Mouse (Mus musculus) cerebellum, adult 2 months (tissue): ENCODE data around the gene Psmb5. TPM values are rescaled to one million over a fixed set of nuclear protein-coding genes. Genes with fewer than 3 reads are reported as not detected.

Experiments
- DNase-seq, 2 experiments: peaks; one replicate each; pipeline ENCODE4 v3.0.0; 2021
- H3K27ac ChIP-seq: fragments of 200-500 bp; 2 replicates; pipeline ENCODE4 v1.5.1; 2012; ENCODE audit warnings: low read length, control low read depth, inconsistent platforms; ENCODE audit not compliant: insufficient read depth
- H3K27me3 ChIP-seq: fragments of 200-500 bp; 2 replicates; pipeline ENCODE4 v1.6.1; 2012; ENCODE audit warnings: inconsistent platforms, mild to moderate bottlenecking, low read length, moderate library complexity; ENCODE audit not compliant: control insufficient read depth, insufficient read depth
- H3K4me1 ChIP-seq: fragments of 200-500 bp; 2 replicates; pipeline ENCODE4 v1.6.1; 2011; ENCODE audit warnings: low read length; ENCODE audit not compliant: control insufficient read depth, insufficient read depth
- H3K4me3 ChIP-seq: fragments of 200-500 bp; replicated peaks from 2 replicates; pipeline ENCODE3; 2011; ENCODE audit warnings: mild to moderate bottlenecking, low read depth, low read length, control low read depth; ENCODE audit not compliant: insufficient read depth
- CTCF ChIP-seq: fragments of 200-500 bp; IDR thresholded peaks from 2 replicates; pipeline ENCODE4 v1.5.1; 2011; ENCODE audit warnings: low read depth, mild to moderate bottlenecking, control low read depth, low read length, moderate library complexity, borderline replicate concordance; ENCODE audit not compliant: insufficient read depth
- POLR2A ChIP-seq: fragments of 200-500 bp; IDR thresholded peaks from 2 replicates; pipeline ENCODE4 v1.6.1; 2011; ENCODE audit warnings: low read length, control low read depth, borderline replicate concordance; ENCODE audit not compliant: insufficient read depth
- WGBS: fragments of 180-500 bp; shearing (Covaris S2); methylation state at CpG from one replicate; pipeline ENCODE4 v1.1.7; 2018; 5-methylcytosine and 5-hydroxymethylcytosine counted together
- polyA plus RNA-seq: library from polyadenylated mRNA; depleted of rRNA; stranded (reverse); fragments of >200 nt; gene quantifications from 2 replicates; pipeline ENCODE4 v1.2.3, GENCODE M21; 2012

Gene Psmb5
- polyA plus RNA-seq, 1 experiment, result 221 TPM

DNA sequence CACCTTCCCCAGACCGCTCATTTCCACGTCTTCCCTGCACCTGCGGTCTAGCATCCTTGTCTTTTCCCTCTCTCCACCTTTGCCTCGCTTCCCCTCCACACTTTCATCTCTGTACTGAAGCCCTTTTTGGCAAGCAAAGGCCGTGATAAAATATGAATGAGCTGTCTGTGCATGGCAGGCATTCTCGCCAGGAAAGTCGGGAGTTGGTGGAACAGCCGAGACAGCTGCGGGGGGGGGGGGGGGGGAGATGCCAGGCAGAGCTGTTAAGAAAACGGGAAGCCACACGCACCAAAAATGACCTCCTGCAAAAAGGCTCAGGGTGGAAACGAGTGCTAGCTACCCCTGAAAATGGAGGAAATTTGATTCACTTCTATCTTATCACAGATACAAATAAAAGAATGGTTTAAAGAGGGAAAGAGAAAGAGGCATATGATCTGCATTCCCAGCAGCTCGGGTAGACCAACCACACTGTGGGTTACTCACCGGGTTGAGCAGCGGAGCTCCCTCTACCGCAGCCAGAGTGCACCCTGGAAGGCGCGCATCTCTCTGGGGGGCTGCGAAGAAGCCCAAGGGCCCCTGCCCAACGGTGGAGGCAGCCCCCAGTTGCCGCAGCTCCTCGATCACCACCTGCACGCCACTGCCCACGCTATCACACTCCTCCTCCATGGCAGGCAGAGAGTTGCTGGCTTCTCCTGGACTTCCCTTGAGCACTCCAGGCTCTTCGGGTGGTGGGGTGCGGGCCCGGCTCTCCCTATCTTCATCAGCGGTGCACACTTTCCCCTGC, 23.0 kb downstream of the Psmb5 start:
- Histone ChIP-seq H3K4me3 (no peak overlapping the region), H3K4me1 (no peaks in the 10 kb centered on the region; the same call in 1 of the 2 replicates), H3K27me3 (no peaks in the 10 kb centered on the region), H3K27ac (no peak overlapping the region)
- DNase-seq, result no peak
- 58% methylated on average over 28 of the region's 28 CpGs for WGBS
- no peak for TF ChIP-seq CTCF
- no peak for TF ChIP-seq POLR2A

DNA sequence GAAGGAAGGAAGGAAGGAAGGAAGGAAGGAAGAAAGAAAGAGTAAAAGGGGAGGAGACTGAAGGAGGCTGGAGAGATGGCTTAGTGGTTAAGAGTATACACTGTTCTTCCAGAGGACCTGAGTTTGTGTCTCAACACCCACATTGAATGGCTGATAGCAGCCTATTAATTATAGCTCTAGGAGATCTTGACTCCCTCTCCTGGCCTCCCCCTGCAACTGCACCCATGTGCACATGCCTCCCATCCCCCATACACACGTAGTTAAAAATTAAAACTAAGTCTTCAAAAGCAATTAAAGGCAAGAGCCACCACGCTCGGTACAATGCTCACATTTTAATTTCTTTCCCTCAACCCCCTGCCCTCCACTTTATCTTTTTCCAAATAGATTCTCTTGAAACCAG, 23.8 kb downstream of the Psmb5 start:
- Histone ChIP-seq H3K27me3 (no peaks in the 10 kb centered on the region), H3K27ac (no peak overlapping the region), H3K4me1 (no peaks in the 10 kb centered on the region; the same call in 1 of the 2 replicates), H3K4me3 (no peak overlapping the region)
- TF ChIP-seq CTCF, result no peak; the same call in 1 of the 2 replicates
- no peak for TF ChIP-seq POLR2A
- 95% methylated on average over 3 of the region's 3 CpGs for WGBS
- no peak for DNase-seq

DNA sequence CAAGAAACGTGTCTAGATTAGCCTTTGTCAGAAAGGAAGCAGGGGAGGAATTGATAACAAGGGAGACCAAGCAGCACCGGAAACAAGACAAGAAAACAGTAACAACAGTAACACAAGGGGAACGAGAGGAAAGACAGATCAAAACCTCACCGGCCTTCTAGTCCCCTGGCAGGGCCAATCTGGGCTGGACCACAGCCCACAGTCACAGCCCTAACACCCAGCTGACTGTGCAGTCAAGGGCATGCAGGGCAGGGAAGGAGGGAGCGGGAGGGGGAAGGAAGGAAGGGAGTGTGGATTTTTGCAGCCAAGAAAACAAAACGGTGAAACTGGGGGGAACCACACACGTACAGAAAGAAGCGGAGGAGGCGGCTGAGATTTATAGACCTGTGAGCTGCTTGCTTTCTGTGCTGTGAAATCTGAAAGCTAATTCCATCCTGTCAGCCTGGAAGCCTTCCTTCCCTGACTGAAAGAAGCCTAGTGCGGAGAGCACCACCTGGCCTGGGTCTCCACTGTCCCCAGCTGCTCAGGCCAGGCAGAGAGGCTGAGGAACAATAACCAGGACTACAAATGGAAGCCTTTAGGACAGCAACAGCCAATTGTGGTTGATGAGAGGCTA, 25.4 kb downstream of the Psmb5 start:
- TF ChIP-seq CTCF, result no peak
- no peak for TF ChIP-seq POLR2A
- H3K27me3 ChIP-seq, result no peaks in the 10 kb centered on the region
- no peak overlapping the region for H3K4me3 ChIP-seq
- WGBS, result 28% methylated on average over 10 of the region's 10 CpGs
- H3K4me1 ChIP-seq, result no peaks in the 10 kb centered on the region; the same call in 1 of the 2 replicates
- DNase-seq, result no peak
- no peak overlapping the region for H3K27ac ChIP-seq

DNA sequence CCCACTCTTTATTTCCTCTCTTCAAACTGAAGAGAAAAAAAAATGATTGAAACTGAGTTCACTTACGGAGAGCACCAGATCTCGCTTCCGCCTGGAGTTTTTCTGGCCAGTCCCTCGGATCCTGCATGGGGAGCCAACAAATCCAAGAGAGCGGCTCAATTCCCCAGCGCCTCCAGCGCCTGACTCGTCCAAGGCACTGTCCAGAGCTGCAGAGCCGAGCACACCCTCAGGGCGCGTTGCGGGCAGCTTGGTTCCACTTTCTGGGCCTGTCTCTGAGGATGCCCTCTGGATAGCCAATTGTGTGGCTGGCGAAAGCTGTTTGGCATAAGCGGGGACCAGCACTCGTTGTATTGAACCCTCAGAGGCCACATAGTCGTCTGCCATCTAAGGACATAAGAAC, 26.8 kb downstream of the Psmb5 start:
- 87% methylated on average over 16 of the region's 16 CpGs for WGBS
- TF ChIP-seq CTCF, result no peak
- TF ChIP-seq POLR2A, result no peak
- H3K27me3 ChIP-seq, result no peaks in the 10 kb centered on the region
- no peak for DNase-seq
- H3K27ac ChIP-seq, result no peak overlapping the region
- no peak overlapping the region for H3K4me3 ChIP-seq
- no peaks in the 10 kb centered on the region; the same call in 1 of the 2 replicates for H3K4me1 ChIP-seq

DNA sequence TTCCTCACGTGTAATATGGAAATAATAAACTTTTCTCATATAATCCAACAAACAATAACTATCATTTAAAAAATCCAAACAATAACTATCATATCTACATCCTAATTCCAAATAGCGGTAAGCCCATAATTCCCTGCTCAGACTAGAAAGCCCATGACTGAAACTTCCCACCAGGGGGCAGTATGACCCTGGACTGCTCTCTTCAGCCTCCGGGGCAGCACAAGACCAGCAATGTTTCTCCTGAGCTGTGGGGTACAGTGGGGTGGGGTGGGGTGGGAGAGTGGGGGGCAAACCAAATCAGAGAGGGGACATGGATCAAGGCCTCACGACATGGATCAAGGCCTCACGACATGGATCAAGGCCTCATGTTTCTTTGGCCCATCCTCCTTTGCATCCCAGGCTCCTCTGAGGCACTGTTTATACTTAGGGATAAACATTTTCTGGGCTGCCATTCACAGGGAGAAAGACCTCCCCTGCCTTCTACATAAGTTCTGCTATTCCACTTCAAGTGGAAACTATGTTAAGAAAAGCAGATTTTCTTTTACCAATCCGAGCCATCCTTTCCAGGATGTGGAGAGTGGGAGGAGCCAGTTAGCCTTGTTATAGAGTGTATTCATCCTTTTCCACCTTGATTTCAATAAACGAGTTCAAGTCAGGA, 34.0 kb downstream of the Psmb5 start:
- H3K27me3 ChIP-seq, result no peaks in the 10 kb centered on the region
- no peaks in the 10 kb centered on the region for H3K4me1 ChIP-seq
- 48% methylated on average over 7 of the region's 7 CpGs for WGBS
- TF ChIP-seq CTCF (peak; percentile 64; the same call in 1 of the 2 replicates), POLR2A (no peak)
- H3K4me3 ChIP-seq, result no peak overlapping the region
- peak; percentile 44 to 54 for DNase-seq
- no peak overlapping the region for H3K27ac ChIP-seq

DNA sequence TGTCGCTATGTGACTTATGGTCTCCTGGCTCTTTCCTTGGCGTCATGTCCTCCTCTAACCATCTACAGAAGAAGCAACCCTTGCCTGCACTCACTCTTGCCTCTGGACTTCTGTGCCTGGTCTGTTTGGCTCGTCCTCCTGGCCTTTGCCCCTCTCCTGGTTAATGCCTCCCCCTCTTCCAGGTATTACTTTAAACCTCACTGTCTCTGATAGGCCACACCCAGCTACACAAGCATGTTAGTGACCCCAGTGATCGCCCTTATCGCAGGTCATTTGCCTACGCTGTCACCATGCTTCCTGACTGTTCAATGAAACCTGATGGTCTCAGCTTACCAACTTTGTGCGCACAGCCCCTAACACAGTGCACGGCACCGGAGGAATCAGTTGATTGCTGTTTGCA, 35.3 kb downstream of the Psmb5 start:
- TF ChIP-seq CTCF (no peak), POLR2A (no peak)
- no peak overlapping the region for H3K27ac ChIP-seq
- no peaks in the 10 kb centered on the region; the same call in 1 of the 2 replicates for H3K27me3 ChIP-seq
- H3K4me1 ChIP-seq, result no peaks in the 10 kb centered on the region
- no peak overlapping the region for H3K4me3 ChIP-seq
- WGBS, result 92% methylated on average over 9 of the region's 9 CpGs
- no peak for DNase-seq

DNA sequence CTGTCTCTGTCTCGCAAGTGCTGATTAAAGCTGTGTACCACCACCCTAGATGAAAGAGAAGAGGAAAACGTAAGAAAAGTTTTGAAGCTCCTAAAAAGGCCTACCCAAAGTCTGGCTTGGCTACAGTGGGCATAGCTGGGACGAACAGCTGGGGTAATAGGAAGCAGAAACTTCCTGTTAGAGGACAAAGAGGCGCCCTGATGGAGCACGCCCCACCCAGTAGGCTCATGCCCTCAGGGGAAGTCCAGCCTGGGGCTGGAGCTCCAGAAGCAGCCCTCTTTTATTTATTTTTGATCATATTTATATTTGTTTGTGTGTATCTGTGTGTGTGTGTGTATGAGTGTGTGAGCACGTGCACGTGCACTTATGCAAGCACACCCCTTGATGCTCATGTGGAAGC, 38.2 kb downstream of the Psmb5 start:
- Histone ChIP-seq H3K27ac (no peak overlapping the region), H3K4me3 (no peak overlapping the region), H3K27me3 (peaks cover 10% of the 10 kb centered on the region; the same call in 1 of the 2 replicates), H3K4me1 (no peaks in the 10 kb centered on the region)
- TF ChIP-seq CTCF (no peak), POLR2A (no peak)
- no peak for DNase-seq
- WGBS, result 93% methylated on average over 7 of the region's 7 CpGs
